Mouse (Mus musculus): ENCODE measurements around the gene Prpf38b. TPM values are rescaled to one million over a fixed set of nuclear protein-coding genes. Genes with fewer than 3 reads are reported as not detected.

Gene Prpf38b
- total and polyA plus RNA-seq, 3 experiments: 42.6 to 177 (median 42.9) TPM

DNA sequence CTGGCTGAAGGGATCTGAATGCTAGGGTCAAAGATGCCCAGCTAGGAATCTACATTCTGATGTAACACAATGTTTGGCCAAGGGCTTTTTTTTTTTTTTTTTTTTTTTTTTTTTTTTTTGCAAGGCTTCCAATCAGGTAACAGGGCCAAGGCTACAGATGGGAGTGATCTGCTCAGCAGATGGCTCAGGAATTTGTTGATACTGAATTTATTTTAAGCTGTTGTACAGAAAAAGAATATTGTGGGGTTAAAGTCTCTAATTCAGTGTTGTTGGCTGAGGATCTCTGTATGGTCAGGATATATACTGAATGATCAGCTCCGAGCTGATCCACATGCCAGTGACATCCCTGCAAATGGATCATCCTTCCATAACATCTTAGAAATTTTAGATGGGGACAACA, 4.5 kb upstream of the Prpf38b start:
- Histone ChIP-seq H3K4me2 (ENCODE audit: insufficient read depth, low read depth, poor library complexity, severe bottlenecking) (no peak overlapping the region), H3K79me2 (replicated peaks; ENCODE audit: control insufficient read depth, extremely low read depth, insufficient read depth, poor library complexity, severe bottlenecking) (peaks cover 2% of the 10 kb centered on the region; the same call in 1 of the 2 replicates), H3K9ac (ENCODE audit: insufficient read depth, low read depth) (no peak overlapping the region), H3K4me3 (replicated peaks in 1 of 3; ENCODE audit: low read depth in 2 of 3, low read length in 2 of 3, poor library complexity in 1 of 3) (no peak overlapping the region), H3K27ac (ENCODE audit: insufficient read depth, low read depth) (no peak overlapping the region), H3K27me3 (replicated peaks) (no peaks in the 10 kb centered on the region), H3K9me3 (replicated peaks; ENCODE audit: low read length) (no peaks in the 10 kb centered on the region), H3K4me1 (ENCODE audit: control insufficient read depth in 1 of 2, insufficient read depth in 2 of 2) (peaks cover 6 to 10% of the 10 kb centered on the region in 2 experiments; a peak in 3 of 4 replicates), H3K36me3 (replicated peaks in 1 of 2; ENCODE audit: control insufficient read depth in 1 of 2, insufficient read depth in 1 of 2, low read length in 1 of 2) (no peaks in the 10 kb centered on the region)
- DNase-seq (ENCODE audit: extremely low read depth): no peak
- TF ChIP-seq ZNF384 (IDR thresholded peaks at IDR 0.05; ENCODE audit: low read depth, low read length) (peak; percentile 74), USF1 (IDR thresholded peaks at IDR 0.05; ENCODE audit: low read depth, low read length) (no peak)
- dilution Hi-C loops (cut with MboI; ENCODE audit: extremely low pct_ligation_motif_present, extremely low pct_unique_long_range_greater_than_20kb, low sequenced_read_pairs) (no loop called here), in situ Hi-C loops (cut with MboI; ENCODE audit: low pct_ligation_motif_present, low pct_unique_long_range_greater_than_20kb, low sequenced_read_pairs) (no loop called here)

DNA sequence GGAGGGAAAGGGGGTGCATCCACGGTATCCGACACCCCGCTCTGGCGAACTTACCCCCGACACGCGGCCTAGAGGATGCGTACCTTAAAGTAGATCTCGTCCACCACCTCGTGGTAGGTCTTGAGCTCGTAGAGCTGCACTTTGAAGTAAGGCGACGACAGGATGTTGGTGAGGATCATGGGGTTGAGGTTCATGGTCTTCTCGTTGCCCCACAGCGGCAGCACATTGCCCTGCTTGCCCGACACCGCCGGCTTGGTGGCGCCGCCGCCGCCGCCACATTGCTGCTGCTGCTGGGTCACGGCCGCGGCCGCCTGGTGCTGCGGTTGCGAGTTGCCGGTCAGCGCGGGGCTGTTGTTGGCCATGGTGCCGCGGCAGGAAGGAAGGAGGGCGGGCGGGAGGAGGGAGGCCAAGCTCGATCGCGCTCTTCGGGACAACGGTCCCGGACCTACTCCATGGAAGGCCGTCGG, 413 bp downstream of the Prpf38b start:
- no peaks in the 10 kb centered on the region for H3K9me3 ChIP-seq (replicated peaks; ENCODE audit: low read length)
- dilution Hi-C loops (cut with MboI; ENCODE audit: extremely low pct_ligation_motif_present, extremely low pct_unique_long_range_greater_than_20kb, low sequenced_read_pairs) (no loop called here), in situ Hi-C loops (cut with MboI; ENCODE audit: low pct_ligation_motif_present, low pct_unique_long_range_greater_than_20kb, low sequenced_read_pairs) (no loop called here)
- peak overlapping the region; percentile 93 for H3K9ac ChIP-seq (ENCODE audit: insufficient read depth, low read depth)
- H3K79me2 ChIP-seq (replicated peaks; ENCODE audit: control insufficient read depth, extremely low read depth, insufficient read depth, poor library complexity, severe bottlenecking): peaks cover 44% of the 10 kb centered on the region
- peaks cover 4 to 27% of the 10 kb centered on the region in 2 experiments; a peak in 3 of 4 replicates for H3K4me1 ChIP-seq (ENCODE audit: control insufficient read depth in 1 of 2, insufficient read depth in 2 of 2)
- peak overlapping the region; percentile 97 for H3K27ac ChIP-seq (ENCODE audit: insufficient read depth, low read depth)
- no peak overlapping the region for H3K4me2 ChIP-seq (ENCODE audit: insufficient read depth, low read depth, poor library complexity, severe bottlenecking)
- no peaks in the 10 kb centered on the region for H3K27me3 ChIP-seq (replicated peaks)
- peaks cover 9 to 26% of the 10 kb centered on the region in 2 experiments for H3K36me3 ChIP-seq (replicated peaks in 1 of 2; ENCODE audit: control insufficient read depth in 1 of 2, insufficient read depth in 1 of 2, low read length in 1 of 2)
- peak overlapping the region; percentile 71 to 99 (median 87) for H3K4me3 ChIP-seq (replicated peaks in 1 of 3; ENCODE audit: low read depth in 2 of 3, low read length in 2 of 3, poor library complexity in 1 of 3)
- peak; percentile 75 for DNase-seq (ENCODE audit: extremely low read depth)
- TF ChIP-seq IRF4 (IDR thresholded peaks at IDR 0.05; ENCODE audit: low read depth, low read length): no peak
- TF ChIP-seq TBP (conservative IDR thresholded peaks at IDR 0.05; ENCODE audit: low read depth, low read length): no peak
- TF ChIP-seq ZKSCAN1 (IDR thresholded peaks at IDR 0.05; ENCODE audit: borderline replicate concordance, low read depth, low read length): no peak
- no peak for TF ChIP-seq JUN (IDR thresholded peaks at IDR 0.05; ENCODE audit: insufficient read depth, low read depth, low read length)
- no peak for TF ChIP-seq GABPA (IDR thresholded peaks at IDR 0.05; ENCODE audit: insufficient replicate concordance, low read depth, low read length)
- no peak for TF ChIP-seq RCOR1 (conservative IDR thresholded peaks at IDR 0.05; ENCODE audit: low read depth, low read length)
- no peak for TF ChIP-seq USF2 (conservative IDR thresholded peaks at IDR 0.05; ENCODE audit: low read depth, low read length)
- no peak for TF ChIP-seq TCF12 (IDR thresholded peaks at IDR 0.05; ENCODE audit: low read depth, low read length)
- no peak for TF ChIP-seq ZNF384 (IDR thresholded peaks at IDR 0.05; ENCODE audit: low read depth, low read length)
- TF ChIP-seq USF1 (IDR thresholded peaks at IDR 0.05; ENCODE audit: low read depth, low read length): no peak
- no peak; the same call in 1 of the 2 replicates for TF ChIP-seq POLR2AphosphoS2 (IDR thresholded peaks at IDR 0.05; ENCODE audit: low read depth, low read length)
- TF ChIP-seq ELF1 (IDR thresholded peaks at IDR 0.05; ENCODE audit: low read depth, low read length): no peak
- TF ChIP-seq MAX (IDR thresholded peaks at IDR 0.05; ENCODE audit: low read length): peak; percentile 69
- TF ChIP-seq SIN3A (IDR thresholded peaks at IDR 0.05; ENCODE audit: low read length): no peak
- TF ChIP-seq MYC (IDR thresholded peaks at IDR 0.05; ENCODE audit: low read depth, low read length): peak; percentile 84
- no peak for TF ChIP-seq KAT2A (IDR thresholded peaks at IDR 0.05; ENCODE audit: insufficient replicate concordance, low read length)
- no peak for TF ChIP-seq BHLHE40 (IDR thresholded peaks at IDR 0.05; ENCODE audit: low read depth, low read length)
- TF ChIP-seq CHD1 (IDR thresholded peaks at IDR 0.05; ENCODE audit: low read depth, low read length): no peak; the same call in 1 of the 2 replicates
- TF ChIP-seq EP300 (IDR thresholded peaks at IDR 0.05; ENCODE audit: low read length): no peak
- no peak for TF ChIP-seq CHD2 (IDR thresholded peaks at IDR 0.05; ENCODE audit: low read length)
- TF ChIP-seq NELFE (IDR thresholded peaks at IDR 0.05; ENCODE audit: low read depth, low read length): no peak
- no peak for TF ChIP-seq ETS1 (conservative IDR thresholded peaks at IDR 0.05; ENCODE audit: low read depth, low read length)
- peak; percentile 32 for TF ChIP-seq SMC3 (IDR thresholded peaks at IDR 0.05; ENCODE audit: low read depth, low read length)
- no peak for TF ChIP-seq HCFC1 (IDR thresholded peaks at IDR 0.05; ENCODE audit: low read depth, low read length)
- no peak for TF ChIP-seq E2F4 (IDR thresholded peaks at IDR 0.05; ENCODE audit: insufficient replicate concordance, low read depth, low read length)
- TF ChIP-seq ZMIZ1 (IDR thresholded peaks at IDR 0.05; ENCODE audit: low read depth, low read length): peak; percentile 27; the same call in 1 of the 2 replicates
- no peak for TF ChIP-seq JUND (conservative IDR thresholded peaks at IDR 0.05; ENCODE audit: low read depth, low read length)
- peak; percentile 13; the same call in 1 of the 2 replicates for TF ChIP-seq MAZ (IDR thresholded peaks at IDR 0.05; ENCODE audit: low read depth, low read length)
- TF ChIP-seq MEF2A (IDR thresholded peaks at IDR 0.05; ENCODE audit: borderline replicate concordance, low read depth, low read length): no peak
- peak; percentile 73 for TF ChIP-seq MXI1 (IDR thresholded peaks at IDR 0.05; ENCODE audit: low read depth, low read length)
- no peak for TF ChIP-seq POLR2A (IDR thresholded peaks at IDR 0.05; ENCODE audit: low read depth, low read length)
- TF ChIP-seq MAFK (IDR thresholded peaks at IDR 0.05; ENCODE audit: insufficient replicate concordance, low read length): no peak
- peak; percentile 53 for TF ChIP-seq RAD21 (IDR thresholded peaks at IDR 0.05; ENCODE audit: low read depth, low read length)
